Mouse (Mus musculus): ENCODE measurements around the gene Mfsd6.
A peak's percentile ranks its signal among the peaks of the same experiment; 100 is the strongest.
"Not testable (repeated sequence)": the region's sequence is repeated elsewhere in the genome, so short reads cannot be mapped to it uniquely, and the experiment has no call there.

Mfsd6 gene

DNA sequence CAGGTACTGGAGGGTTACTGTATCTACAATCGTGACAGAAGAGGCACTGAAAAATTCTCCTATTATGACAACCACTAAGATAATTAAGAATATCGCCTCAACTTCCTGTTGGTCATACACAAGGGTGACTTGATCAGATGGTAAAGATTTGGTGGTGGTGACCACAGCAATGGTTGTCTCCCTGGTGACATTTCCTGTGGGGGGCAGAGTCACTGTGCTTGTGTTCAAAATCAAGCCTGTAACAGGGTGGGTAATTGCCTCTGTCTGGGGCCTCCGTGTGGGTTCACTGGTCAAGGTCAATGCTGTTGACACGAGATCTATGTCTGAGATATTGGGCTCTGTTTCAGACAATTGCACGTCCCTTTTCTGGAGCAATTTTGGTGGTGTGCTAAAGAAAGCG lies 18.5 kb downstream of the Mfsd6 start:
- DNase-seq (ENCODE audit: low read depth, low spot score), result no peak

DNA sequence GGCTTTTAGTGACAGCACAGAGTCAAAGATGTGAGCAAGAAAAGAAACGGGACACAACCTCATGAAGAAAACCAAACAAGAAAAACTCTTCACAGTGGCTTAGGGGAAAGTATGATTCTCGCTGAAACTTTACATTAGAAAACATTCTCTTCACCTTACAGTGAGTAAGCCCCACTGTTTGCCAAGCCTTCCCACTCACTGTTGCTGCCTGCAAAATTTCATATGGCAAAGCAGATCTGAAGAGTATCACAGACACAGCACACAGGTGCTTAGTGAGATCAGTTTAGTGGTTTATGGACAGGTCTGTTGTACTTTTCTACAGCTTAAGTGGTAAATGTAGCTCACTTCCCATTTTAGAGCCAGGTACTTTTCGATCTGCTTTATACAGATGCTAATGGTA lies 20.2 kb downstream of the Mfsd6 start:
- peak; percentile 63 for DNase-seq (ENCODE audit: low read depth, low spot score)

DNA sequence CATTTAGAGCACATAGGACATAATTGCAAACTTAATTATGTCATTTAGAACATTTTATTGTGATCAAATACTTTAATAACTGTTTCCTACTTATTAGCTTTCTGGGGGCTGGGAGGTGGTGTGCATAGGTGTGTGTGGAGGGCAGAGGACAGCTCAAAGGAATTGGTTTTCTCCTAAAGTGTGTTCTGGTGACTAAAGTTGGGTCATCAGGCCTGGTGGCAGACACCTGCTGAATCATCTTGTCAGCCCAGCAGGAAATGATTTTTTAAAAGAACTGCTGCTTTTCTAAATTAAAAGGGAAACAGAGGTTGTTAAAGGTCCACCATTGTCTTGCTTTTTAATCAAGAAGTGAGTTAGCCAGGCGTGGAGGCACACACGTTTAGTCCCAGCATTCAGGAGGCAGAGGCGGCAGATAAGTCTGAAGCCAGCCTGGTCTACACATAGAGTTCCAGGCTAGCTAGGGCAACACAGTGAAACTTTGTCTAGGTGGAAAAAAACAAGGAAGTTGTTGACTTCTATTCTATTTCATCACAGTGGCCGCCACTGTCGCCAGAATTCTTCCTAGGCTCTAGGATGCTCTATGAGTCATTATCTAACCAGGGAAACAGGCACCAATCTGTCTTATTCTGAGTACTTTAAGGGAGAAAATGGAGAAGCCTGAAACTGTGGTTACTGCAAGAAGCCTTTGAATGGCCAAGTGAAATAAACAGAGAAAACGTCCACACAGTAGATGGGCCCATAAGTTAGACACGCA lies 24.3 kb downstream of the Mfsd6 start:
- DNase-seq (ENCODE audit: low read depth, low spot score), result peak; percentile 44

DNA sequence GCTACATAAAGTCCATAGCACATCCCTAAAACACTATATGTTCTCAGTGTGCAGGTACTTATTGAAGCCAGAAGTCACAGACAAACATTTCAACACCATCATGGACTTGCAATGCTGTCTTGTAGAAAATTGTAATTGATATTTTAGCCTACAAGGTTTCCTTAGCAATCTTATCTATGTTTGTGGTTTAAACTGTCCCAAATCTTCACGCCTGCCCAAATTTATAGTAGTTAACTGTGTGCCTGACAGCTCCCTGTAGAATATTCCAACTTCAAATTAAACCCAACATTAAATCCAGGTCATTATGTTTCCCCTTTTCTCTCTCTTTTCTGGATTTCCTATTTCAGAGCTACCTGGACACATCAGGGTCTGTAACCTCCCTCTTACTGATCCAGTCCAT lies 25.3 kb downstream of the Mfsd6 start:
- DNase-seq (ENCODE audit: low read depth, low spot score), result no peak

DNA sequence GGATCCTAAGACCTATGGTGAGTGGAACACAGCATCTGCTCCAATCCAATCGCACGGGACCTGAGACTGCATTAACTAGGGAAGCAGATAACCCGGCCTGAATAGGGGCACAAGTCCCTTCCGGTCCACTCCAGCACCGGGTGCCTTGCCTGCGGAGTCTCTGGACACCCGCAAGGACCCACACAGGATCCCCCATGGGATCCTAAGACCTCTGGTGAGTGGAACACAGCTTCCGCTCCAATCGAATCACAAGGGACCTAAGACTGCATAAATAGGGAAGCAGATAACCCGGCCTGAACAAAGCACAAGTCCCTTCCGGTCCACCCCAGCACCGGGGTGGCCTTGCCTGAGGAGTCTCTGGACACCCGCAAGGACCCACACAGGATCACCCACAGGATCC lies 32.8 kb downstream of the Mfsd6 start:
- DNase-seq (ENCODE audit: low read depth, low spot score), result not testable (repeated sequence)

DNA sequence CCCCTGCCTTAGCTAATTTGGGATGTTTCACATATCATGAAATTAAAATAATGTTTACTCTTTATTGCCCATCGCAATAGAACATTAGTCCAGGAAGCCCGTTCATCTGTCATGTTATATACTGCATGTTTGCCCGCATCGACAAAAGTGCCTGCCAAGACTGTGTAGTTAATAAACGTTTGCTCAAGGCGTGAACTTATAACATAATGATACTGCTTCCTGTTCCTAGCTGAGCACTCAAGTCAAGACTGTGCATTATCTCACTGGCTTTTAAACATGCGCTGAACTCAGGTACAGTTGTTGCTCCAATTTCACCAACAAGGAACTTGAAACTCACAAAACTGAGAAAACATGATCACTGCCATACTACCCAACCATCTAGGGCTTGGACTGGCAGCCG lies 39.6 kb downstream of the Mfsd6 start:
- no peak for DNase-seq (ENCODE audit: low read depth, low spot score)

DNA sequence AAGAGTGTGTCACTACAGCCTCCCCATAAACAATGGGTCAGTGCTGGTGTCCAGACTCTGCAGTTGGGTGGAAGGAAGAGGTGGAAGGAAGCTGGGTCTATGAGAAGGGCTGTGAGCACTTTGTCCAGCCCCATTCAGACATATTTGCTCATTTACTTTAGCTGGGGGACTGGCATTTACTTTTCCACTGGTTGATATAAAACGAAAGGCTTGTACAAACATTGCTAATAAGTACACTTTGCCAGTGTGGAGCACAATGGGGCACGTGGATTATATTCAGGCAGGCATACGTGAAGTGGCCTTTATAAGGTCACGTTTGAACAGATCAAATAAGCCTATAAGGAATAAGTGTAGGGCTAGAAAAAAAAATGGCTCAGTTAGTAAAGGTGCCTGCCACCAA lies 43.7 kb downstream of the Mfsd6 start:
- no peak for DNase-seq (ENCODE audit: low read depth, low spot score)

DNA sequence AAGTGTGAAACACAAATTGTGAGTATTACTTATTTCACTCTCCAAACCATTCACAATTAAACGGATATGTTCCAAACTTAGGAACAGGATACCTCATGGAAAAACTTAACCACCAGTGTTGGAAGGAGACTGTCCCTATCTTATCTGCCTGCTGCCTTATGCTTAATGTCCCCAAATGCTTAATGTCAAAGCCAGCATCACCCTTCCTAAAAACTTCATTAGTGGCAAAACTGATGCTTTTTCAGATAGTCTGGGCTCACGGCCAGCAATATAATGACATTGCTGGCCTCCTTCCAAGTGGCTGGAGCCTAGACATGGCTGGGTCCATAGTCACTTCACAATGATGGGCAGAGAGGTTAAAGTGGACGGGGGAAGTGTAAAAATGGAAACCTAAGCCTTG lies 50.6 kb downstream of the Mfsd6 start:
- peak; percentile 64 for DNase-seq (ENCODE audit: low read depth, low spot score)

DNA sequence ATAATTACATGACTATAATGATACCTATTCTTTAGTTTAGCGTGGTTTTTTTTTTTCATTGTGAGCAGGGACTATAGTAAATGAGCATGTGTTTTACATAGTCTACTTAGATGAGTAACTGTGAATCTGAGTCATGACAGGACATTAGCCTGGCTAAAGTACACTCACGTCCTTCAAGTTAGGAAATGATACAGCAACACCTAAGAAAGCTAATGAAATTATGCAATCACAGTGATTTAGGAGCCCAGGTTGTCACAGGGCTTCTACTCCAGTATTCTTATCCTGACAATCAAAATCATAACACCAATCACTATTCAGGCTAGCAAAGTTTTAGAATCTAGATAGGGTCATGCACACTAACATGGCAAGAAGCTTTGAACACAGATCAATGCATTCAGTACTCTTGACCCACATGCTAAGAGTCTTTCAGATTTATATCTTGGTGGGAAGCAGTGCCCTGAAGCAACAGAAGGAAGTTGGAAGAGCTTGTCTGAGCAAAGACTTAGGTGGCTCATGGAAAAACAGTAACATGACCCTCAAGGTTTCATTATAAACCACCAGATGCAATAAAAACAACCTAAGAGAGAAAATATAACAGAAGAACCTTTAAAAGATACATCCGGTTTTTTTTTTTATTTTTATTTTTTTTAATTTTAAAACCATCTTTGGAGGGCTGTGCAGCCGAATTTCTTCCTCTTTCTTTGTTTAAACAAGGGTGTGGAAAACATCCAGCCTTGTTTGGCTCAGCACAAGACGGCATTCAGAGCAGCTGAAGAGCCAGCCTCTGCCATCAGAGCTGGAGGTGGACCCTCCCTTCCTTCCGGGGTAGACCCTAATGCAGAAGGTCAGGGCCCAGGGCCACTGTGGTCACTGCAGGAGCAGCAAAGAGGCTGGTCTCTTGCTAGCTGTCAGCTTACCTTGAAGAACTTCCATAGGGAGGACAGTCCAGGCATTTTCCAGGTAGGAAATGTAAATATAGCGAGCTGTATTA lies 51.4 kb downstream of the Mfsd6 start:
- DNase-seq (ENCODE audit: low read depth, low spot score), result no peak

DNA sequence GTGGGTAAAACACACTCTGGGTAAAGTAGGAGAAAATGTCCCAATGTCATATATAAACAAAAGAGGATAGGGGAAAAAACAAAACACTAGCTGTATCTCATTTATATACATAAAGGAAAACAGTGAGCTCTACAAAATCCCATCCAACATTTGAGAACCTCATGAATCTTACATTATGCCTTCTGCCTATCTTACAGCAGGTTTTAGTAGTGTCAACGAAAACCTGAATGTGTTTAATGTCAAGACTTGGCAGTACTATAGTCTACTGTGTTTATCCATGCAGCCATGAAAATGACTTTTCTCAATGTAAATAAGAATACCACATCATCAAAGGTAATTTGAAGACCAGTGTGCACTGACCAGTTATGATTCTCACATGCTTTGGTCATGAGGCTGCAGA lies 57.3 kb downstream of the Mfsd6 start:
- DNase-seq (ENCODE audit: low read depth, low spot score), result no peak

DNA sequence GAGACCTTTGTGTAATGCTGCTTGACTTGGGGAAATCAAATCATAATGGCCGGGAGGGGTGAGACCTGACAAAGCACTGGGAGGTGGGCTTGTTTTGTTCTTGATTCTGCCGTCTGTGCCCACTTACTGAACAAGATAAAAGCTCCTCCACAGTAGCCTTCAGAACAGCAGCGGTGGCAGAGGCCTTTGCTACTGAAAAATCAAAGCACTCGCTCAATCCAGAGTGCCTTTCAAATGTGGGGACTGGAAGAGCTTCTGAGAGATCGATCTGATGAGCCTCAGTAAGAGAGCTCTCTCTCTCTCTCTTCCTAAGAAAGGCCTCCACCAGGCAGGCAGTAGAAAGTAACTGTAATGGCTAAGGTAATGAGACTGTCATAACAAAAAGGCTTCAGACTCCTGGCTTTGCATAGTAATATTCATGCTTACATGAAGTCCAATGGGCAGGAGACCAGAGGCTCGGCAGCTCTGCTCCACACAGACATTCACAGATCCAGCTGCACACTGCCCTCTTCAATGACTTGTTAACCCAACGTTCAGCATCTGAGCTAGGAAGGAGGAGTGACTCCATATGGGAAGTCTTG lies 58.4 kb downstream of the Mfsd6 start:
- DNase-seq (ENCODE audit: low read depth, low spot score), result peak; percentile 21

DNA sequence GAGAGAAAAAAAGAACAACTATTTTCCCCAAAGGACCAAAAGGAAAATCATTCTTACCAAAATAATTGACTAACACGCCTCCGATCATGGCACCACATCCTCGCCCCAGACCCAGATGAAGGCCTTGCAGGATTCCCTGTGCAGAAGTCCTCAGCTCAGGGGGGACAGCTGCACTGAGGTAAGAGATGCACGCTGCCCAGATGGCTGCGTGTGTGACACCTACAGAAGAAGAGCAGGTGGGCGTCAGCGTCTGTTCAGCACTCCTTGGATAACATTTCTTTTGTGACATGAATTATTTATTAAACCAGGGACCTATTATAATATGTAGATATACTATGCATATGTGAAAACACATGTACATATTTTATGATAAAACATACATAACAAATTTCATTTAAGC lies 64.0 kb downstream of the Mfsd6 start:
- peak; percentile 86 for DNase-seq (ENCODE audit: low read depth, low spot score)

DNA sequence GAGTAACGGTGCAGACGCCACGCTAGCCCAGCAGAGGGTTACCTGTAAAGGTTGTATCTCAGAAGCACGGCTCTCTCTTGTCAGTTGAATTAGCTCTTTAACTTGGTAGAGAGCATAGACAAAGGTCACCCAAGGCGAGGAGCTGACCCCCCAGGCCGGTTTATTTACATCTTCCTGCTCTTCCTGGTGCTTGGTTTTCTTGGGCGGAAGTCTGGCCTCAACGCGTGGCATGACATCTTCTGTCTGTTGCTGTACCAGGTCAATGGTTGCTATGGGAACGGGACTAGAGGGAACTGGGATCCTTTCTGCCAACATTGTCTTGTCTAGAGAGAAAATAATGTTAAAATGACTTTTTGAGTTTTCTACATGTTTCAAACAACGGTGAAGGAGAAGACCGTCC lies 66.5 kb downstream of the Mfsd6 start:
- no peak for DNase-seq (ENCODE audit: low read depth, low spot score)

DNA sequence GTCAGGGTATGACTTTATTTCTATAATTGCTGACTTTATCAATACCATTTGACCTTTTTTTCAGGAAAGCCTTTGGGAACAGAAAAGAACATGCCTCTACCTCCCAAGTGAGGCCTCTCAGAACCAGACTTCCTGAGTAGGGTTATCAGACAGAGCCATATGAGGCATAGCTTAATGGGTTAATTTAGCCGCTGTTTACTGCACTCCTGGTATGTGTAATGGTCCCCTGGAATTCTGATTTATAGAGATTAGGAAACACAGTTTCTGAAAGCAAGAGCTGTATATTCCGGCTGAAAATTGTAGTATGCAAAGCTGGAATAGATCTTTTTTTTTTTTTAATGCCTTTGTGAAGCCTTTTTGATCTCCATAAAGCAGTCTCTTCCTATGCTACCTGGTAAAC lies 67.0 kb downstream of the Mfsd6 start:
- DNase-seq (ENCODE audit: low read depth, low spot score), result no peak

DNA sequence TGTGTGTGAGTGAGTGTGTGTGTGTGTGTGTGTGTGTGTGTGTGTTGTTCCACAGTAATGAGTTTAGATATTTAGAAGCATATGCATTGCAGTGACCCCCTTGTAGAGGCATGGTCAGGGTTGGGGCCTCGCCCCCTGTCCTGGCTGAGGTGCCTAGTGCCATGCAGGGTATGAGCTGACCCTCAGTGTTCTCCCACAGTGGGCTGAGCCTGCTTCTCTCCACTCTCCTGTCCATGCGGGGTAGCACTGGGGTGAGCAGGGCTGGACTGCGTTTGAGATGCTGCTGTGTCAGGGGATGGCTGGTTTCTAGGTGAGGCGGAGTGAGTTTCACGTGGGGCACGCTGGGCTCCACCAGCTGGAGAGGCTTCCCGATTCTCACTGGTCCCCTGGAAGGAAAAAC lies 69.1 kb downstream of the Mfsd6 start:
- no peak for DNase-seq (ENCODE audit: low read depth, low spot score)

DNA sequence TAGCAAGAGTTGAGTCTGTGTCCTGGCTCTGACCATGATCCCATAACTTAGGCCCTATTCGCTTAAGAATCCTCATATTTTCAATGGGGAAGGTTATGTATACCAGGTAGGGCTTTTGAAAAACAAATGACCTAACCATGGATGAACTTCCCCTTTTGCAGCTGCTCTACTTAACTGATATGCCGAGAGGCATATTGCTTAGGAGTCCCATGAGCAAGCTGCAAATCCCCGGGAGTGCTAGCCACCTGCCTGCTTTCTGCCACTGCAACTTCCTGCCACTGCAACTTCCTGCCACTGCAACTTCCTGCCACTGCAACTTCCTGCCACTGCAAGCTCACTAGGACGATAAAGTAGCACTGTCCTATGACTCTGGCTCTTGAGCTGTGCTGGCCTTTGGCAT lies 72.1 kb downstream of the Mfsd6 start:
- DNase-seq (ENCODE audit: low read depth, low spot score), result no peak

DNA sequence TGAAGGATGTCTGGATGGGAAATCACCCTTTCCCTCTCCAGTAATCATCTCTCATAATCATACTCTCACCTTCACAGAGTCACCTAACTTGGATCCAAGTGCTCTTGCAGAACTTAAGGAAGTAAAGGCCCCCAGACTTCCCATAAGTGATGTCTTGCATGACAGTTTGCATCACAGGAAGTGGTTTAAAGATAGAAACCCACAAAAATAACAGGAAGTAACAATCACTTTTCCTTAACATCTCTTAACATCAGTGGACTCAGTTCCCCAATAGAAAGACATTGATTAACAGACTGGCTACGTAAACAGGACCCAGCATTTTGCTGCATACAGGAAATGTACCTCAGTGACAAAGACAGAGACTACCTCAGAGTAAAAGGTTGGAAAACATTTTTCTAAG lies 73.9 kb downstream of the Mfsd6 start:
- DNase-seq (ENCODE audit: low read depth, low spot score), result no peak

DNA sequence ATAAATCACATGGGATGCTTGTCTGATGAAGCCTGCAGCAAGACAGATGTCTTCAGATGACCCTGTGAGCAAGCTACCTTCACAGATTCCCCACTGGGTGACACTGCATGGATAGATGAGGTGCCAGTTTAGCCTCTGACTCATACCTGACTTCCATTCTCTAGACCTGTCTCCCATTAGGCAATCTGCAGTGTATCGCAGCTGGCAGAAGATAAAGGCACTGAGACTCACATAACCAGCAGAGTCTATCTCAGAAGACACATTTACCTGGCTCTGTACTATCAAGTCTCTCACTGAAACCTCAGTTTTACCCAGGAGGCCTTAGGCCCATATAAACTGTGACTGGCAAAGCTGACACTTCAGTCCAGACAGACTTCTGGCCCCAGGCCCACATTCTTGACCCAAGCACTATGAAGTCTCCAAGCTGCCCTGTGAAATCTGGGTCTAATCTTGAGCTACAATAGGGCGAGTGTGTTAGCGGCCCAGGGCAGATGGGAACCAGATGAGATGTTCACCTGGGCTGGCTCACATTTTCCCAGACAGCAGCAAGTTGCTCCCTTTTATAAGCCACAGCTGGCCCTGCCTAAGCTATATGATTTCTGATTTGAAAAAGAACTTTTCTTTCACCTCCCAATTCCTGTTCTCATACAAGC lies 74.5 kb downstream of the Mfsd6 start:
- DNase-seq (ENCODE audit: low read depth, low spot score), result peak; percentile 35

DNA sequence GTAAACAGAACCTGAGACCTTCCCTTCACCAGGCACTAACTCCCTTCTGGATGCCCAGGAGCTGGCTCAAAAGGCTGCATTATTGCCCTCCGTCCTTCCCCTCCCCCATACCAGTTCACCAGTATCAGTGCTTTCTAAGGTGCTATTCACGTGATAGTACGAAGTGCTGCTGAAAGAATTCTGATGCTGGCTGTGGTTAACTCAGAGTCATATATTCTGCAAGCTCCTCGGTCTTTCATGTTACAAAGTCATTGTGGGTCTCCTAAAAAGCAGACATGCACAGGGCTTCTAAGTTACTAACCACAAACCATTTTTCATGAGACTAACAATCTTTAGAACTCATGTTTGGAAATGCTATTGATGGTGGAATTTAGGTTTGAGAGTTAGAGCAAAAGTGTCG lies 77.2 kb downstream of the Mfsd6 start:
- DNase-seq (ENCODE audit: low read depth, low spot score), result no peak

DNA sequence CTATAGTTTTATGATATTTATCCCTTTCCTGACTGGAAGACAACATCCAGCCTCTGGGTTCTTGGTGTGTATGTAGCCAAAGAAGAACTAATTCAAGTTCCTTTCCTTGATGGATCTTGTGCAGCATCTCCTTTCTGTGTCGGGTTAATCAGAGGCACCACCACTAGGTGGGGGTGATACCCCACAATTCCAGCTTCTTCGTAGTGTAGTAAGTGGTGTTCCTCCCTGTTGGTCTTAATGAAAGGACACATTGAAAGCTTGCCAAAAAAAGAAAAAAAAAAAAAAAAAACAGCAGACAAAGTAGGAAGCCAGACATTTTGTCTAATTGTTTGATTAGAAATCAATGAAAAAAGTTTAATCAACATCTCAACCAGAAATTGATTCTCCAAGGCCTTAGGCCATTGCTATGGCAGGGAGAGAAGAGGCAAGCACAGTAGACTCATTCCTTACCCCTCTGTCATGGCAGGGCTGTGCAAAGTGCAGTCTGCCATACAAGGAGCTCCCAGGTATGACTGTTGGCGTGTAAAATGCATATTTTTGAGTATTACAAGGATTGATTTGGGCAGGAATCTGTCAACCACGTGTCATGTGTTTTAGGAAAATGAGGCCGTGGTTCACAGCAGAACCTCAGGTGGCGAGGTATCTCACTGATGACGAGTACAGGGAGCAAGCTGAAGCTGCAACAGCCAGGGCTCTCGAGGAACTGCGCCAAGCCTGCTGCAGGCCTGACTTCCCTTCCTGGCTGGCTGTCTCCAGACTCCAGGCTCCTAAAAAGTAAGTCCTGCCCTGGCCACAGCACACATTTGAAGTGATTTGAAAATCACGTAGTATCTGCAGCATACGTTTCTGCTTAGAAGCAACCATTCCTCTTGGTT lies 78.9 kb downstream of the Mfsd6 start:
- DNase-seq (ENCODE audit: low read depth, low spot score), result peak; percentile 94

DNA sequence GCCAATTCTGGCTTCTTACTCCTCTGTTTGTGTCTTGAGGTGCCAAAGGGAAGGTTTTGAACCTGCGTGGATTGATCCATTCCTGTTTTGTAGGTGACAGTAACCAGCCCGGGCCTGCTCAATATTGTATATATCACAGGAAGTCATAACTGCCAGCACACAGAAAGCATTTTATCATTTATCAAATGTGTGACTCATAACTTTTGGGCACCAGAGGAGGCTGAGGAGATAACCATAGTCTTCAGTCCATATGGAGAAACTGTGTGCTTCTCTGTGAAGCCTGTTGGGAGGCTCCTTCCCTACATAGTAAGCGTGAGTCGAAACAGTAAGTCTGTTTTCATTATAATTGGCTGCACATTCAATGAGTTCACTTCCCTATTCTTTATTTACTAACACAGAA lies 86.5 kb downstream of the Mfsd6 start:
- DNase-seq (ENCODE audit: low read depth, low spot score), result no peak

Data from brain, adult 2 months (tissue).